18 mouse cellular contexts compared by ENCODE assay signal in the genomic region with DNA sequence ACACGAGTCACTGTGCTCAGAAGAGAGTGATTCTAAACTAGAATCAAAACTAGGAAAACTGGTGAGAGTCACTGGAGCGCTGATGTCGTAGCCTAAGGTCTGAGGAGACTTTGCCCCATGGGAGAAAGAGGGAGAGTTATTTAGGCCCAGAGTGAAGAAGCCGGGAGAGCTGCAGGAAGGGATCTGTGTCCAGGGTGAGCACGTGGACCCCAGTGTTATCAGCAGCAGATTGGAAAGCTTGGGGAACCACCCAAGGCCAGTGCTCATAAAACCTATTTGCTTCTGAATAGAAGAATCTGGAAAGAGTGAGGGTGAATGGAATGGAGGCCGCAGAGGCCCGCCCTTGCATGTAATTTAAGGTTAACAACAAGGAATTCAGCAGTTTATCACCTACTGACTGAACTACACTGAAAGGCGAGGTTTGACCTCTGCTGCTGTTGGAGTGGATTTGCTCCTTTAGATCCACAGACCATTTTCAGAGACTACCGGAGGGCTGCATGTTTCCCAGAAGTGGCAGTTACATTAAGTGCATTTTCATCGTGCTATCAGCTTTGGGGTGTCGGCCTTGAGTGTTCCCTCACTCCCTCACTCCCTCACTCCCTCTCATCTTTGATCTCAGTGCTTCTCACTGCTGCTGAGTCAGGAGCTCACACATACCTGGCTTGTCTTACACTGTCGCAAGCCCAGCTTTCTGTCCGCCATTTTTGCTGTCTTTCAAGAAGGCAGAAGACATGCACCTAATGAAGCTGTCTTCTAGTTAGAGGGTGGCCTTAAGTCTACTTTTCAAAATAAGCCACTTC. TPM values are rescaled to one million over a fixed set of nuclear protein-coding genes. Genes with fewer than 3 reads are reported as not detected.
DNase-seq lines count a peak whose midpoint lies in the region; ATAC-seq and TF ChIP-seq lines count a peak whose summit lies in the region.
"Had no signal": no experiment of that assay in that cellular context is flagged by ENCODE, and none has a peak within 500 bp of the region (broad histone marks: within the 10 kb centered on the region; RNA-seq: fewer than 3 reads in every experiment).

No protein-coding gene starts in this region.

- no peak overlapping the region for H3K9ac ChIP-seq in liver, embryonic 12.5 days
- H3K9ac ChIP-seq in liver, embryonic 11.5 days (ENCODE audit: low read depth, low read length): no peak overlapping the region
- H3K9ac ChIP-seq in intestine, embryonic 16.5 days (ENCODE audit: low read depth, low read length): 0 out of 2 replicates have a peak overlapping the region, but pooled peaks have one; percentile 28
- no peak overlapping the region for H3K9ac ChIP-seq in stomach, postnatal 0 days (ENCODE audit: low read length)
- H3K9ac ChIP-seq: embryonic facial prominence, embryonic 15.5 days; forebrain, embryonic 15.5 days; lung, embryonic 14.5 days; midbrain, embryonic 12.5 days had no signal

- peaks cover 32% of the 10 kb centered on the region for H3K4me1 ChIP-seq in liver, embryonic 12.5 days
- H3K4me1 ChIP-seq in liver, embryonic 11.5 days (replicated peaks; ENCODE audit: control insufficient read depth, insufficient read depth, low read length): peaks cover 13% of the 10 kb centered on the region
- H3K4me1 ChIP-seq in intestine, embryonic 16.5 days (ENCODE audit: control insufficient read depth, insufficient read depth, low read length): peaks cover 11% of the 10 kb centered on the region
- H3K4me1 ChIP-seq in stomach, postnatal 0 days (replicated peaks; ENCODE audit: control insufficient read depth, insufficient read depth): no peaks in the 10 kb centered on the region
- H3K4me1 ChIP-seq: embryonic facial prominence, embryonic 15.5 days; midbrain, embryonic 12.5 days had no signal

- WGBS in liver, embryonic 12.5 days (ENCODE audit: insufficient replicate concordance): 56% methylated on average over 13 of the region's 13 CpGs
- 68% methylated on average over 13 of the region's 13 CpGs for WGBS in liver, embryonic 11.5 days
- WGBS in intestine, embryonic 16.5 days: 56% methylated on average over 13 of the region's 13 CpGs
- 67% methylated on average over 13 of the region's 13 CpGs for WGBS in stomach, postnatal 0 days

- no peaks in the 10 kb centered on the region for H3K9me3 ChIP-seq in liver, embryonic 12.5 days (replicated peaks)
- H3K9me3 ChIP-seq in liver, embryonic 11.5 days (ENCODE audit: control insufficient read depth, low read length): no peaks in the 10 kb centered on the region
- H3K9me3 ChIP-seq in intestine, embryonic 16.5 days (ENCODE audit: control insufficient read depth, low read length): no peaks in the 10 kb centered on the region
- H3K9me3 ChIP-seq in stomach, postnatal 0 days (ENCODE audit: control insufficient read depth, low read length): no peaks in the 10 kb centered on the region
- H3K9me3 ChIP-seq: embryonic facial prominence, embryonic 15.5 days; forebrain, embryonic 15.5 days; midbrain, embryonic 12.5 days had no signal

- DNase-seq in heart, adult 11 months: peak; percentile 75
- no peak for DNase-seq in heart, postnatal 25 days (ENCODE audit: low spot score)
- no peak for DNase-seq in liver, embryonic 11.5 days (ENCODE audit: low spot score)
- DNase-seq in stomach, postnatal 0 days (ENCODE audit: low spot score): peak; percentile 46
- no peak for DNase-seq in spleen, adult 12 weeks (ENCODE audit: low spot score)
- DNase-seq in spleen, postnatal 10 days (ENCODE audit: low spot score in 2 of 2): no peak
- DNase-seq: cerebellum, adult 11-12 months; kidney, postnatal 36 days; lung, embryonic 14.5 days; thymus, postnatal 36 days had no signal

- ATAC-seq in liver, embryonic 12.5 days: no peak
- ATAC-seq in liver, embryonic 11.5 days (replicated peaks; ENCODE audit: low FRiP score): no peak
- ATAC-seq in intestine, embryonic 16.5 days: peak; percentile 96
- ATAC-seq in stomach, postnatal 0 days (ENCODE audit: low FRiP score, low TSS enrichment): peak; percentile 69
- ATAC-seq: activated CD4-positive, CD25-positive, alpha-beta regulatory T cell, adult 4 months; forebrain, embryonic 15.5 days had no signal

- TF ChIP-seq CTCF in stomach, postnatal 0 days (IDR thresholded peaks at IDR 0.05; ENCODE audit: low read depth): no peak

- H3K27me3 ChIP-seq in liver, embryonic 12.5 days (replicated peaks): no peaks in the 10 kb centered on the region
- no peaks in the 10 kb centered on the region for H3K27me3 ChIP-seq in liver, embryonic 11.5 days (replicated peaks; ENCODE audit: control insufficient read depth, insufficient read depth, low read length)
- H3K27me3 ChIP-seq in intestine, embryonic 16.5 days (replicated peaks; ENCODE audit: control insufficient read depth, insufficient read depth, low read length): no peaks in the 10 kb centered on the region
- no peaks in the 10 kb centered on the region for H3K27me3 ChIP-seq in stomach, postnatal 0 days (ENCODE audit: control insufficient read depth, insufficient read depth, low read length)
- H3K27me3 ChIP-seq: embryonic facial prominence, embryonic 15.5 days; forebrain, embryonic 15.5 days; midbrain, embryonic 12.5 days had no signal

- TF ChIP-seq EP300 in stomach, postnatal 0 days (optimal IDR thresholded peaks at IDR 0.05): no peak

- H3K27ac ChIP-seq in liver, embryonic 12.5 days: peak overlapping the region; percentile 11; the same call in 1 of the 2 replicates
- H3K27ac ChIP-seq in liver, embryonic 11.5 days (ENCODE audit: low read depth, low read length): no peak overlapping the region
- peak overlapping the region; percentile 84 for H3K27ac ChIP-seq in intestine, embryonic 16.5 days (ENCODE audit: low read length)
- H3K27ac ChIP-seq in stomach, postnatal 0 days (replicated peaks): no peak overlapping the region
- H3K27ac ChIP-seq: embryonic facial prominence, embryonic 15.5 days; forebrain, embryonic 15.5 days; midbrain, embryonic 12.5 days had no signal

- intact Hi-C loops in heart, postnatal 25 days (cut with DNase I): no loop called here

- H3K4me2 ChIP-seq in liver, embryonic 12.5 days: no peak overlapping the region
- H3K4me2 ChIP-seq in liver, embryonic 11.5 days: no peak overlapping the region
- peak overlapping the region; percentile 4 for H3K4me2 ChIP-seq in intestine, embryonic 16.5 days (ENCODE audit: low read depth, low read length)
- no peak overlapping the region for H3K4me2 ChIP-seq in stomach, postnatal 0 days (replicated peaks; ENCODE audit: low read depth)
- H3K4me2 ChIP-seq: embryonic facial prominence, embryonic 15.5 days; forebrain, embryonic 15.5 days; heart, embryonic 11.5 days; lung, embryonic 14.5 days; midbrain, embryonic 12.5 days had no signal

- peaks cover 20% of the 10 kb centered on the region for H3K36me3 ChIP-seq in liver, embryonic 12.5 days
- 0 out of 2 replicates have a peak, but pooled peaks cover 2% of the 10 kb centered on the region for H3K36me3 ChIP-seq in liver, embryonic 11.5 days (ENCODE audit: control insufficient read depth, insufficient read depth, low read length)
- H3K36me3 ChIP-seq in intestine, embryonic 16.5 days (ENCODE audit: control insufficient read depth, insufficient read depth, low read length): no peaks in the 10 kb centered on the region
- peaks cover under 1% of the 10 kb centered on the region; the same call in 1 of the 2 replicates for H3K36me3 ChIP-seq in stomach, postnatal 0 days (ENCODE audit: control insufficient read depth, insufficient read depth, low read length)
- H3K36me3 ChIP-seq: embryonic facial prominence, embryonic 15.5 days; forebrain, embryonic 15.5 days; midbrain, embryonic 12.5 days had no signal

- no peak overlapping the region for H3K4me3 ChIP-seq in liver, embryonic 12.5 days
- H3K4me3 ChIP-seq in liver, embryonic 11.5 days (ENCODE audit: low read depth, low read length): no peak overlapping the region
- H3K4me3 ChIP-seq in intestine, embryonic 16.5 days (ENCODE audit: low read length): no peak overlapping the region
- no peak overlapping the region for H3K4me3 ChIP-seq in stomach, postnatal 0 days (ENCODE audit: low read depth, low read length)
- H3K4me3 ChIP-seq: embryonic facial prominence, embryonic 15.5 days; forebrain, embryonic 15.5 days; midbrain, embryonic 12.5 days; myocyte had no signal

RNA-seq across cellular contexts. Expression of a gene that starts 6.5 kb away (rescaled TPM):
- total RNA-seq in heart, postnatal 25 days (2021): 10 to 100 TPM; 23.5 to 25.9 TPM
- 25.9 and 27.1 TPM in 2 replicates for polyA plus RNA-seq in liver, embryonic 12.5 days (2016; fragmentation: Nextera tagmentation; extraction: Ambion mirVana)
- 41.3 and 41.4 TPM in 2 replicates for polyA plus RNA-seq in liver, embryonic 11.5 days (2014; fragmentation: Nextera tagmentation; extraction: Ambion mirVana)
- polyA plus RNA-seq in intestine, embryonic 16.5 days (2015; fragmentation: Nextera tagmentation; extraction: Ambion mirVana): 48.9 and 50.7 TPM in 2 replicates
- polyA plus RNA-seq in stomach, postnatal 0 days (2015; fragmentation: Nextera tagmentation; extraction: Ambion mirVana): 29.5 and 30.3 TPM in 2 replicates

Comparison
In these comparisons a context has a peak if more than half of its experiments do, and no peak if none do; other contexts are left out.
1. DNase-seq: peak in heart, adult 11 months (single experiment) and stomach, postnatal 0 days (single experiment); none in heart, postnatal 25 days (single experiment), liver, embryonic 11.5 days (single experiment), spleen, adult 12 weeks (single experiment) and spleen, postnatal 10 days (0 of 2).
2. H3K27ac ChIP-seq: peak in liver, embryonic 12.5 days (single experiment) and intestine, embryonic 16.5 days (single experiment); none in liver, embryonic 11.5 days (single experiment) and stomach, postnatal 0 days (single experiment).
3. ATAC-seq: peak in intestine, embryonic 16.5 days (single experiment) and stomach, postnatal 0 days (single experiment); none in liver, embryonic 12.5 days (single experiment) and liver, embryonic 11.5 days (single experiment).